Mouse (Mus musculus): ENCODE measurements around the gene Nelfcd.

Gene Nelfcd

DNA sequence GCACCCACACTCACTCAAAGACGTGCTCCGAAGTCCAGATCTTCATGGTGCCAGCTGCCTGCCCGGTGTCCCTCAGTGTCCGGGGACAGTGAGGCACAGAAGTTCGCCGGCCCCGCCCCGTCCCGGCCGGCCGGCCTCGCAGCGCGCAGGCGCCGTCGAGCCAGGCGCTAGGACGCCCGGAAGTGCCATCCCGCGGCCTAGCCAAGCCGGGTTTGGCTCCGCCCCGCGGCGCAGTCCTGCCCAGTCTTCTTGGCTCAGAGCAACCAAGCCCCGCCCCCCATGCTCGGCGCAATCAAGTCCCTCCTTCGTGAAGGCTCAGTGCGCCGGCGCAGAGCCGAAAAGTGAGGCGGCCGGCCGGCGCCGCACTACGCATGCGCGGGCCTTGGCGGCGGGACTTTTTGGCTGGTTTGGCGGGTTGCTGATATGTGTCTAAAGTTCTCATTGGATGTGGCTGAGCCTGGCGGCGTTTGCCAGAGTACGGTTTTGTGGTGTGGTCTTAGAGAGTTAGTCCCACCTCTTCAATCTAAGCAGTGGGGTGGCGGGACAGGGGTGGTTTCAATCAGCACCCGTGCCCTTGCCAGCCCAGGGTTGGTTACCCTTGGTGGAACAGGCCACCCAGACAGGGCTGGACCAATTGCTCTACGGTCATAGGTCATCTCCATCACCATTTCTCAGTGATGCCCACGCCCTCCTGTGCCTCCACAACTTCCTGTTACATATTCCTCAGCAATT lies 57.4 kb downstream of the Nelfcd start, which contains the start of gene Prelid3b:
Gene Prelid3b (minus strand): TSS at position 264 of the 732 bp plus-strand sequence.
- DNase-seq (ENCODE audit: low read depth, low spot score): peak; percentile 100

- DNase-seq (ENCODE audit: low read depth, low spot score): no peak
Observed at GRCm38 (mm10) chr2:174473550-174473927, 57.9 kb downstream of the Nelfcd start.

Data from mesoderm, embryonic 11.5 days (tissue).